Mouse (Mus musculus) MEL (cell line): ENCODE data around the gene Ankrd28. TPM values are rescaled to one million over a fixed set of nuclear protein-coding genes. Genes with fewer than 3 reads are reported as not detected.

Experiments
- DNase-seq: peaks from one replicate; pipeline ENCODE4 v3.0.0; 2011; ENCODE audit warnings: low read depth, low spot score
- H3K27ac ChIP-seq: 2 replicates; pipeline ENCODE4 v1.5.1; 2012; ENCODE audit warnings: low read depth, mild to moderate bottlenecking, control low read depth, low read length, moderate library complexity; ENCODE audit not compliant: control insufficient read depth
- H3K27me3 ChIP-seq, 2 experiments: fragments of 150-350 bp in 1 of 2; sonication (generic) in 1 of 2; 2 replicates each; pipeline ENCODE4 v1.6.1; 2012; ENCODE audit warnings: low read length in 2 of 2, mild to moderate bottlenecking in 2 of 2, improper control_type of control experiment in 1 of 2, moderate library complexity in 1 of 2; ENCODE audit not compliant: insufficient read depth in 2 of 2, control insufficient read depth in 1 of 2
- H3K36me3 ChIP-seq, 2 experiments: 2 replicates each; pipeline ENCODE4 v1.6.1; 2012 to 2014; ENCODE audit warnings: low read length in 2 of 2, improper control_type of control experiment in 1 of 2, inconsistent platforms in 1 of 2, mild to moderate bottlenecking in 1 of 2; ENCODE audit not compliant: insufficient read depth in 2 of 2, control insufficient read depth in 1 of 2
- H3K4me1 ChIP-seq, 2 experiments: fragments of 150-350 bp in 1 of 2; sonication (generic) in 1 of 2; 2 replicates each; pipeline ENCODE4 v1.6.1; 2012; ENCODE audit warnings: low read length in 2 of 2, improper control_type of control experiment in 1 of 2, mild to moderate bottlenecking in 1 of 2; ENCODE audit not compliant: insufficient read depth in 2 of 2, control insufficient read depth in 1 of 2
- H3K4me3 ChIP-seq, 2 experiments: fragments of 150-350 bp in 1 of 2; sonication (generic) in 1 of 2; 2 replicates each; pipeline ENCODE4 v1.5.1; 2012; ENCODE audit warnings: low read depth in 2 of 2, low read length in 2 of 2, mild to moderate bottlenecking in 2 of 2, moderate library complexity in 2 of 2, control low read depth in 1 of 2, improper control_type of control experiment in 1 of 2; ENCODE audit not compliant: control insufficient read depth in 1 of 2, insufficient read depth in 1 of 2
- H3K79me2 ChIP-seq: 2 replicates; pipeline ENCODE4 v1.6.1; 2012; ENCODE audit warnings: mild to moderate bottlenecking, low read length, moderate library complexity; ENCODE audit not compliant: control insufficient read depth, poor library complexity, insufficient read depth
- H3K9ac ChIP-seq: 2 replicates; pipeline ENCODE4 v1.6.1; 2012; ENCODE audit warnings: low read depth, mild to moderate bottlenecking, control low read depth, low read length, moderate library complexity; ENCODE audit not compliant: control insufficient read depth, poor library complexity, severe bottlenecking
- H3K9me3 ChIP-seq: fragments of 150-350 bp; sonication (generic); replicated peaks from 2 replicates; pipeline ENCODE4 v1.6.1; 2012; ENCODE audit warnings: mild to moderate bottlenecking, low read length, improper control_type of control experiment, moderate library complexity; ENCODE audit not compliant: insufficient read depth
- BHLHE40 ChIP-seq: IDR thresholded peaks from 2 replicates; pipeline ENCODE4 v1.6.1; 2012; ENCODE audit warnings: low read depth, mild to moderate bottlenecking, inconsistent platforms, low read length, improper control_type of control experiment, borderline replicate concordance
- CHD2 ChIP-seq: IDR thresholded peaks from 2 replicates; pipeline ENCODE4 v1.6.1; 2011; ENCODE audit warnings: low read length, improper control_type of control experiment
- CTCF ChIP-seq, 3 experiments: IDR thresholded peaks in 2 of 3; conservative IDR thresholded peaks in 1 of 3; 2 replicates each; pipeline ENCODE4 v1.5.1; 2011 to 2012; ENCODE audit warnings: low read length in 3 of 3, low read depth in 2 of 3, mild to moderate bottlenecking in 2 of 3, improper control_type of control experiment in 1 of 3, inconsistent platforms in 1 of 3, mixed read lengths in 1 of 3, moderate library complexity in 1 of 3; ENCODE audit not compliant: control insufficient read depth in 1 of 3, insufficient read depth in 1 of 3, poor library complexity in 1 of 3, severe bottlenecking in 1 of 3
- E2F4 ChIP-seq: IDR thresholded peaks from 2 replicates; pipeline ENCODE4 v1.6.1; 2011; ENCODE audit warnings: low read depth, low read length, improper control_type of control experiment, borderline replicate concordance
- ELF1 ChIP-seq: IDR thresholded peaks from 2 replicates; pipeline ENCODE4 v1.6.1; 2014; ENCODE audit warnings: low read depth, mild to moderate bottlenecking, inconsistent platforms, low read length, improper control_type of control experiment, moderate library complexity
- EP300 ChIP-seq, 2 experiments: IDR thresholded peaks; 2 replicates each; pipeline ENCODE4 v1.6.1; 2011; ENCODE audit warnings: improper control_type of control experiment in 2 of 2, low read length in 2 of 2, low read depth in 1 of 2, mild to moderate bottlenecking in 1 of 2
- ETS1 ChIP-seq: IDR thresholded peaks from 2 replicates; pipeline ENCODE4 v1.6.1; 2012; ENCODE audit warnings: low read depth, mild to moderate bottlenecking, inconsistent platforms, low read length, improper control_type of control experiment, moderate library complexity
- GABPA ChIP-seq: IDR thresholded peaks from 2 replicates; pipeline ENCODE4 v1.6.1; 2012; ENCODE audit warnings: low read depth, mild to moderate bottlenecking, inconsistent platforms, low read length, improper control_type of control experiment, moderate library complexity
- GATA1 ChIP-seq: IDR thresholded peaks from 2 replicates; pipeline ENCODE4 v1.6.1; 2011; ENCODE audit warnings: low read depth, low read length, improper control_type of control experiment
- HCFC1 ChIP-seq: IDR thresholded peaks from 2 replicates; pipeline ENCODE4 v1.6.1; 2012; ENCODE audit warnings: low read depth, mild to moderate bottlenecking, inconsistent platforms, low read length, improper control_type of control experiment, moderate library complexity
- JUND ChIP-seq: IDR thresholded peaks from 2 replicates; pipeline ENCODE4 v1.6.1; 2011; ENCODE audit warnings: low read depth, mild to moderate bottlenecking, improper control_type of control experiment, low read length
- MAFK ChIP-seq: IDR thresholded peaks from 2 replicates; pipeline ENCODE4 v1.6.1; 2011; ENCODE audit warnings: low read depth, mild to moderate bottlenecking, low read length, improper control_type of control experiment, borderline replicate concordance
- MAX ChIP-seq: IDR thresholded peaks from 2 replicates; pipeline ENCODE4 v1.6.1; 2011; ENCODE audit warnings: low read length, improper control_type of control experiment
- MAZ ChIP-seq: IDR thresholded peaks from 2 replicates; pipeline ENCODE4 v1.6.1; 2012; ENCODE audit warnings: low read depth, mild to moderate bottlenecking, inconsistent platforms, low read length, improper control_type of control experiment
- MEF2A ChIP-seq: IDR thresholded peaks from 2 replicates; pipeline ENCODE4 v1.6.1; 2014; ENCODE audit warnings: low read depth, mild to moderate bottlenecking, inconsistent platforms, low read length, improper control_type of control experiment; ENCODE audit not compliant: poor library complexity, insufficient replicate concordance, severe bottlenecking; ENCODE audit errors: extremely low read depth
- MXI1 ChIP-seq: IDR thresholded peaks from 2 replicates; pipeline ENCODE4 v1.6.1; 2011; ENCODE audit warnings: mild to moderate bottlenecking, low read depth, low read length, improper control_type of control experiment
- MYB ChIP-seq: IDR thresholded peaks from 2 replicates; pipeline ENCODE4 v1.6.1; 2011; ENCODE audit warnings: mild to moderate bottlenecking, low read depth, low read length, improper control_type of control experiment
- MYC ChIP-seq: IDR thresholded peaks from 2 replicates; pipeline ENCODE4 v1.6.1; 2011; ENCODE audit warnings: low read depth, mild to moderate bottlenecking, low read length, improper control_type of control experiment, moderate library complexity
- NELFE ChIP-seq: IDR thresholded peaks from 2 replicates; pipeline ENCODE4 v1.6.1; 2011; ENCODE audit warnings: low read depth, low read length, improper control_type of control experiment
- POLR2A ChIP-seq, 2 experiments: IDR thresholded peaks; 2 replicates each; pipeline ENCODE4 v1.6.1; 2011 to 2012; ENCODE audit warnings: low read length in 2 of 2, mild to moderate bottlenecking in 2 of 2, control low read depth in 1 of 2, improper control_type of control experiment in 1 of 2, low read depth in 1 of 2, moderate library complexity in 1 of 2; ENCODE audit not compliant: control insufficient read depth in 1 of 2, insufficient read depth in 1 of 2, poor library complexity in 1 of 2
- RAD21 ChIP-seq: IDR thresholded peaks from 2 replicates; pipeline ENCODE4 v1.6.1; 2011; ENCODE audit warnings: mild to moderate bottlenecking, low read depth, low read length, improper control_type of control experiment
- RCOR1 ChIP-seq: IDR thresholded peaks from 2 replicates; pipeline ENCODE4 v1.6.1; 2012; ENCODE audit warnings: low read depth, mild to moderate bottlenecking, inconsistent platforms, low read length, improper control_type of control experiment
- SIN3A ChIP-seq: IDR thresholded peaks from 2 replicates; pipeline ENCODE4 v1.6.1; 2012; ENCODE audit warnings: low read length, improper control_type of control experiment, inconsistent platforms
- SMC3 ChIP-seq: IDR thresholded peaks from 2 replicates; pipeline ENCODE4 v1.6.1; 2011; ENCODE audit warnings: low read depth, low read length, improper control_type of control experiment
- TAL1 ChIP-seq: IDR thresholded peaks from 2 replicates; pipeline ENCODE4 v1.6.1; 2012; ENCODE audit warnings: mild to moderate bottlenecking, inconsistent platforms, low read length, moderate library complexity, mixed read lengths
- TCF12 ChIP-seq: IDR thresholded peaks from 2 replicates; pipeline ENCODE4 v1.6.1; 2014; ENCODE audit warnings: low read depth, mild to moderate bottlenecking, inconsistent platforms, low read length, improper control_type of control experiment, moderate library complexity
- UBTF ChIP-seq: IDR thresholded peaks from 2 replicates; pipeline ENCODE4 v1.6.1; 2012; ENCODE audit warnings: low read depth, mild to moderate bottlenecking, inconsistent platforms, low read length, improper control_type of control experiment, moderate library complexity, borderline replicate concordance; ENCODE audit not compliant: insufficient read depth
- USF1 ChIP-seq: IDR thresholded peaks from 2 replicates; pipeline ENCODE4 v1.6.1; 2014; ENCODE audit warnings: low read depth, mild to moderate bottlenecking, inconsistent platforms, low read length, improper control_type of control experiment, moderate library complexity
- USF2 ChIP-seq, 2 experiments: IDR thresholded peaks; 2 replicates each; pipeline ENCODE4 v1.6.1; 2011 to 2012; ENCODE audit warnings: improper control_type of control experiment in 2 of 2, low read length in 2 of 2, borderline replicate concordance in 1 of 2, inconsistent platforms in 1 of 2, low read depth in 1 of 2, mild to moderate bottlenecking in 1 of 2; ENCODE audit not compliant: insufficient read depth in 1 of 2
- ZKSCAN1 ChIP-seq: IDR thresholded peaks from 2 replicates; pipeline ENCODE4 v1.6.1; 2012; ENCODE audit warnings: low read depth, mild to moderate bottlenecking, inconsistent platforms, low read length, improper control_type of control experiment, moderate library complexity
- polyA plus RNA-seq, 2 experiments: library from polyadenylated mRNA; stranded (reverse) in 1 of 2; unstranded in 1 of 2; fragments of >175 nt in 1 of 2; fragments of >200 nt in 1 of 2; gene quantifications; 2 replicates each; pipeline versions ENCODE4 v1.2.1 to v1.2.4; 2012; ENCODE audit warnings: low replicate concordance in 2 of 2, low read depth in 1 of 2; ENCODE audit not compliant: insufficient read length in 2 of 2, insufficient read depth in 1 of 2, missing spikeins in 1 of 2
- total RNA-seq: library from RNA; depleted of rRNA; stranded (reverse); fragments of 300-350 nt; gene quantifications from 2 replicates; pipeline ENCODE4 v1.2.3, GENCODE M21; 2012

The Ankrd28 gene
- total and polyA plus RNA-seq, 3 experiments = 32.5 to 41.2 (median 38.8) TPM

DNA sequence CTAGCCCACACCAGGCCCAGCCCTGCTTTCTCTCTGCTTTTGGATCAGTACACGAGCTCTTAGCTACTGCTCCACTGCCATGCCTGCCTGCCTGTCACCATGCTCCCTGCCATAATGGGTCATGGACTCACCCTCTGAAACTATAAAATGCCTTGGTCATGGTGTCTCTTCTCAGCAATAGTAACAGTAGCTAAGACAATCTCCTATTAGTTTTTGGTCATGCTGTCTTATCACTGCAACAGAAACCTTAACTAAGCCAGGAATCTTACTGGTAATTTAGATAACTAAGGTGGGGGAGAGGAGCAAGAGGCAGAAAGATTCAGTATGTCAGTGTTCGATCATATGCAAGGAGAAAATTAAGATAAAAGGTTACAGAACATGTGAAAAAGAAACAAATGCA lies 112.1 kb downstream of the Ankrd28 start:
- Histone ChIP-seq H3K9ac (no peak overlapping the region), H3K9me3 (no peaks in the 10 kb centered on the region), H3K79me2 (no peaks in the 10 kb centered on the region), H3K27ac (peak overlapping the region; percentile 89), H3K36me3 (peaks cover 59 to 63% of the 10 kb centered on the region in 2 experiments), H3K4me3 (no peak overlapping the region), H3K4me1 (peaks cover 30 to 51% of the 10 kb centered on the region in 2 experiments), H3K27me3 (no peaks in the 10 kb centered on the region)
- TF ChIP-seq CHD2 (no peak), TAL1 (no peak), UBTF (no peak), E2F4 (no peak), SMC3 (no peak), MXI1 (peak; percentile 50; the same call in 1 of the 2 replicates), MAZ (0 out of 2 replicates have a peak, but pooled peaks have one; percentile 45), TCF12 (peak; percentile 93), JUND (no peak), RAD21 (no peak), NELFE (no peak; the same call in 1 of the 2 replicates), ETS1 (peak; percentile 83), MAX (0 out of 2 replicates have a peak, but pooled peaks have one; percentile 17), EP300 (IDR thresholded peaks at IDR 0.05; ENCODE audit: low read depth in 1 of 2, low read length in 2 of 2) (peak; percentile 80 to 90), USF2 (IDR thresholded peaks at IDR 0.05; ENCODE audit: borderline replicate concordance in 1 of 2, insufficient read depth in 1 of 2, low read depth in 1 of 2, low read length in 2 of 2) (no peak), RCOR1 (peak; percentile 75), MYB (peak; percentile 61), GATA1 (peak; percentile 86), SIN3A (peak; percentile 76)
- peak; percentile 36 for DNase-seq

- Histone ChIP-seq H3K79me2 (no peaks in the 10 kb centered on the region), H3K9ac (0 out of 2 replicates have a peak overlapping the region, but pooled peaks have one; percentile 13), H3K27me3 (no peaks in the 10 kb centered on the region), H3K4me3 (no peak overlapping the region), H3K4me1 (peaks cover 30 to 51% of the 10 kb centered on the region in 2 experiments), H3K27ac (peak overlapping the region; percentile 89), H3K9me3 (no peaks in the 10 kb centered on the region), H3K36me3 (peaks cover 55 to 61% of the 10 kb centered on the region in 2 experiments)
- peak; percentile 86 for DNase-seq
- TF ChIP-seq GABPA (no peak), RAD21 (no peak), CHD2 (no peak), ZKSCAN1 (no peak), MEF2A (no peak), ELF1 (no peak), ETS1 (peak; percentile 70; the same call in 1 of the 2 replicates), JUND (no peak), E2F4 (no peak), TCF12 (peak; percentile 88), CTCF (IDR thresholded peaks at IDR 0.05 in 2 of 3, conservative IDR thresholded peaks at IDR 0.05 in 1 of 3; ENCODE audit: control insufficient read depth in 1 of 3, insufficient read depth in 1 of 3, low read depth in 2 of 3, low read length in 3 of 3, poor library complexity in 1 of 3, severe bottlenecking in 1 of 3) (no peak), USF1 (no peak), MYC (peak; percentile 21; the same call in 1 of the 2 replicates), MYB (peak; percentile 37; the same call in 1 of the 2 replicates), TAL1 (peak; percentile 55), NELFE (no peak), SMC3 (no peak), HCFC1 (no peak), BHLHE40 (no peak), POLR2A (IDR thresholded peaks at IDR 0.05; ENCODE audit: control insufficient read depth in 1 of 2, insufficient read depth in 1 of 2, low read depth in 1 of 2, low read length in 2 of 2, poor library complexity in 1 of 2) (no peak; a peak in 1 of 4 replicates), MXI1 (peak; percentile 58; the same call in 1 of the 2 replicates), MAFK (no peak)
Observed at GRCm38 (mm10) chr14:31717360-31717759, 113.1 kb downstream of the Ankrd28 start.
